Mouse (Mus musculus) cerebellum, adult 2 months (tissue): Measurements from ENCODE around the gene Tspyl3.

Experiments
- CTCF ChIP-seq: fragments of 200-500 bp; IDR thresholded peaks from 2 replicates; pipeline ENCODE4 v1.5.1; 2011; ENCODE audit warnings: low read depth, mild to moderate bottlenecking, control low read depth, low read length, moderate library complexity, borderline replicate concordance; ENCODE audit not compliant: insufficient read depth
- POLR2A ChIP-seq: fragments of 200-500 bp; IDR thresholded peaks from 2 replicates; pipeline ENCODE4 v1.6.1; 2011; ENCODE audit warnings: low read length, control low read depth, borderline replicate concordance; ENCODE audit not compliant: insufficient read depth

DNA sequence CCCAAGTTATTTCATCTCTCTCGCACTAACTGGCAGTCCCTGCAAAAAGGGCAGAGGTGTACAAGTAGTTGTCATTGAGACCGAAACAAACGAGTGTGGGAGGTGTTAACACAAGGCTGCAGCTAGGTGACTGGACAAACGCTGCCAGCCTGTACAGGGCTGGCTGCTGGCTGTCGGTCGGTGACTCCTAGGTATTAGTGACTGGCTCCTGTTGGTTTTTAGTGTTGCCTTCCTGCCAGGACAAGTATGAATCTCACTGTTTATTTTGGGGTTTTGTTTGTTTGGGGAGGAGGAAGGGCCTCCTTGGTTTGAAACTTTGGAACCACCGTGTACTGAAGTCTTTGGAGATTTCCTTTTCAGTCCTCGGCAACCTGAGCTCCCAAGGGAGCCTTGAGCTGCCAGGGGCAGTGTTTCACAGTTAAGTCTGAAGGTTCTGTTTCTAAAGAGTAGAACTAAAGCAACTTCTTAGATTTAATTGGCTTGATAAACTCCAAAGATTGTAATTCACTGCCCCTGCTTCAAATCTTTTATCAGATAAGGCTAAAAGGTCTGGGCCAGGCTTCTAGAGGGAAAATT is 49.2 kb downstream of the Tspyl3 start:
- no peak for TF ChIP-seq CTCF
- TF ChIP-seq POLR2A: no peak
